Mouse (Mus musculus) ES-E14 (cell line): ENCODE data around the gene Gstm6.

ENCODE experiments used
- CHD2 ChIP-seq: IDR thresholded peaks from 2 replicates; pipeline ENCODE4 v1.6.1; 2014; ENCODE audit warnings: mild to moderate bottlenecking, low read depth, low read length, inconsistent platforms
- HCFC1 ChIP-seq: IDR thresholded peaks from 2 replicates; pipeline ENCODE4 v1.6.1; 2012; ENCODE audit warnings: low read length, inconsistent platforms, borderline replicate concordance; ENCODE audit not compliant: insufficient read depth
- ZC3H11A ChIP-seq: IDR thresholded peaks from 2 replicates; pipeline ENCODE4 v1.6.1; 2012; ENCODE audit warnings: low read depth, mild to moderate bottlenecking, inconsistent platforms, low read length, borderline replicate concordance
- ZNF384 ChIP-seq: IDR thresholded peaks from 2 replicates; pipeline ENCODE4 v1.6.1; 2012; ENCODE audit warnings: low read depth, low read length, inconsistent platforms

DNA sequence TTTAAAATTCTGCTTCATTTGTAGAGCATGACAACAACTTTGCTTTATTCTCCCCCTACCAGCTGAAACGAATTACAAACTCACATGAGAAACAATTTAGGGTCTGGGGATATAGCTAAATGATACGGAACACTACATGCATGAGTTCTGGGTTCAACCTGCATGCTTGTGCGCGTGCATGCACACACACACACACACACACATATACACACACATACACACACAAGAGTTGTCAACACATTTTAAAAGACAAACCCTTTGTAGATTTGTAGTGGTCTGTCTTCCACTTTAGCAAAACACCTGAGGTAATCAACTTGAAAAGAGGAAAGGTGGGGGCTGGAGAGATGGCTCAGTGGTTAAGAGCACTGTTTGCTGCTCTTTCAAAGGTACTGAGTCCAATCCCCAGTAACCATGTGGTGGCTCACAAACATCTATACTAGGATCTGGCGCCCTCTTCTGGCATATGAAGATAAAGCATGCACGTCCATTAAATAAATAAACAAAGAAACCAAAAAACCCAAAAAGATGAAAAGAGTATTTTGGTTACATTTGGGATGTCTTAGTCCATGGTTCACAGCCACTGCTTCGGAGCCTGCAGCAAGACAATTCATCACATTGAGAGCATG, 25.7 kb downstream of the Gstm6 start:
- TF ChIP-seq CHD2, result no peak
- no peak for TF ChIP-seq HCFC1
- TF ChIP-seq ZC3H11A, result peak; percentile 20; the same call in 1 of the 2 replicates
- no peak for TF ChIP-seq ZNF384
